Mouse (Mus musculus) intestine, embryonic 14.5 days (tissue): ENCODE data around the gene Zim1. TPM values are rescaled to one million over a fixed set of nuclear protein-coding genes. Genes with fewer than 3 reads are reported as not detected.

Experiments
- ATAC-seq: fragments of 200-750 bp; cut with Nextera tagmentation; replicated peaks from 2 replicates; pipeline ENCODE4 v1.8.0; 2017; ENCODE audit warnings: low read depth, moderate number of reproducible peaks, moderate TSS enrichment, moderate library complexity; ENCODE audit not compliant: low FRiP score, low TSS enrichment
- DNase-seq: peaks from one replicate; pipeline ENCODE4 v3.0.0-alpha.2; 2018; ENCODE audit warnings: low spot score
- H3K27ac ChIP-seq: fragments of 300-500 bp; sonication (generic); 2 replicates; pipeline ENCODE4 v1.5.1; 2014; ENCODE audit warnings: low read depth, mild to moderate bottlenecking, control low read depth
- H3K27me3 ChIP-seq: fragments of 300-500 bp; sonication (generic); replicated peaks from 2 replicates; pipeline ENCODE4 v1.6.1; 2014; ENCODE audit warnings: low read length, control low read depth; ENCODE audit not compliant: control insufficient read depth, insufficient read depth
- H3K36me3 ChIP-seq: fragments of 300-500 bp; sonication (generic); 2 replicates; pipeline ENCODE4 v1.6.1; 2014; ENCODE audit warnings: low read length, control low read depth; ENCODE audit not compliant: control insufficient read depth, insufficient read depth
- H3K4me1 ChIP-seq: fragments of 300-500 bp; sonication (generic); replicated peaks from 2 replicates; pipeline ENCODE4 v1.6.1; 2014; ENCODE audit warnings: low read length, control low read depth, mixed read lengths; ENCODE audit not compliant: control insufficient read depth, insufficient read depth
- H3K4me2 ChIP-seq: fragments of 300-500 bp; sonication (generic); 2 replicates; pipeline ENCODE4 v1.6.1; 2014; ENCODE audit warnings: low read length
- H3K4me3 ChIP-seq: fragments of 300-500 bp; sonication (generic); 2 replicates; pipeline ENCODE4 v1.5.1; 2014; ENCODE audit warnings: low read depth, low read length, control low read depth, mixed read lengths
- H3K9ac ChIP-seq: fragments of 300-500 bp; sonication (generic); 2 replicates; pipeline ENCODE4 v1.6.1; 2014; ENCODE audit warnings: mild to moderate bottlenecking, low read length
- H3K9me3 ChIP-seq: fragments of 300-500 bp; sonication (generic); 2 replicates; pipeline ENCODE4 v1.6.1; 2016; ENCODE audit warnings: low read length, control low read depth; ENCODE audit not compliant: control insufficient read depth
- WGBS: fragments of 180-500 bp; shearing (Covaris S2); extraction: QIAGEN DNeasy Blood & Tissue Kit; methylation state at CpG from one replicate; pipeline ENCODE4 v1.1.7; 2014; 5-methylcytosine and 5-hydroxymethylcytosine counted together
- polyA plus RNA-seq: library from polyadenylated mRNA; unstranded; fragments of >200 nt; fragmentation: Nextera tagmentation; extraction: Ambion mirVana; gene quantifications from 2 replicates; pipeline ENCODE4 v1.2.1, GENCODE M21; 2014

The Zim1 gene
- polyA plus RNA-seq, 1 experiment from 2014 or later = 5.7 TPM

- no peak overlapping the region for H3K9ac ChIP-seq
- H3K36me3 ChIP-seq = no peaks in the 10 kb centered on the region
- ATAC-seq (no peak), DNase-seq (no peak)
- no peak overlapping the region for H3K27ac ChIP-seq
- H3K9me3 ChIP-seq = 0 out of 2 replicates have a peak, but pooled peaks cover 9% of the 10 kb centered on the region
- no peaks in the 10 kb centered on the region for H3K27me3 ChIP-seq
- H3K4me2 ChIP-seq = no peak overlapping the region
- H3K4me1 ChIP-seq = no peaks in the 10 kb centered on the region
- H3K4me3 ChIP-seq = no peak overlapping the region
- WGBS = 72% methylated on average over 3 of the region's 3 CpGs
Measured at GRCm38 (mm10) chr7:6635831-6636230, 60.4 kb downstream of the Zim1 start.

Other genes starting within 250 kb of the Zim1 start
- not detected in 2 replicates for gene Olfr1336, start 240.3 kb downstream of the Zim1 start, polyA plus RNA-seq
- not detected in 2 replicates for gene Olfr1346, start 229.3 kb downstream of the Zim1 start, polyA plus RNA-seq
- not detected in 2 replicates for gene Olfr5, start 209.5 kb downstream of the Zim1 start, polyA plus RNA-seq
- not detected in 2 replicates for gene Olfr1347, start 196.7 kb downstream of the Zim1 start, polyA plus RNA-seq
- not detected in 2 replicates for gene Olfr1348, start 187.7 kb downstream of the Zim1 start, polyA plus RNA-seq
- not detected in 2 replicates for gene Olfr1349, start 173.5 kb downstream of the Zim1 start, polyA plus RNA-seq
- gene Olfr1350, start 131.6 kb downstream of the Zim1 start, polyA plus RNA-seq = not detected in 2 replicates
- 151 and 164 TPM in 2 replicates for gene Peg3, start 34.0 kb upstream of the Zim1 start, polyA plus RNA-seq
- gene Usp29, start 34.1 kb upstream of the Zim1 start, polyA plus RNA-seq = 5.7 and 6.8 TPM in 2 replicates